Mouse (Mus musculus) megakaryocyte, adult 5-6 weeks (primary cell): ENCODE measurements around the gene Gemin2. TPM values are rescaled to one million over a fixed set of nuclear protein-coding genes. Genes with fewer than 3 reads are reported as not detected.
"Not testable (repeated sequence)": the region's sequence is repeated elsewhere in the genome, so short reads cannot be mapped to it uniquely, and the experiment has no call there.

Source experiments
- ATAC-seq: 2 replicates; pipeline ENCODE4 v1.8.0; 2016; ENCODE audit warnings: mild to moderate bottlenecking, inconsistent platforms; ENCODE audit not compliant: poor library complexity, severe bottlenecking
- total RNA-seq, 2 experiments: library from RNA; stranded (forward) in 1 of 2; stranded (reverse) in 1 of 2; fragments of 153-499, 151-499 nt in 1 of 2; fragments of 221-1000, 200-1000 nt in 1 of 2; gene quantifications; 2 replicates each; pipeline versions ENCODE4 v1.2.3 to v1.2.4; 2015 to 2017

The Gemin2 gene
- 10.1 and 14.3 TPM in 2 replicates for total RNA-seq (2015)
- 9.3 and 10.7 TPM in 2 replicates for total RNA-seq (2017)

DNA sequence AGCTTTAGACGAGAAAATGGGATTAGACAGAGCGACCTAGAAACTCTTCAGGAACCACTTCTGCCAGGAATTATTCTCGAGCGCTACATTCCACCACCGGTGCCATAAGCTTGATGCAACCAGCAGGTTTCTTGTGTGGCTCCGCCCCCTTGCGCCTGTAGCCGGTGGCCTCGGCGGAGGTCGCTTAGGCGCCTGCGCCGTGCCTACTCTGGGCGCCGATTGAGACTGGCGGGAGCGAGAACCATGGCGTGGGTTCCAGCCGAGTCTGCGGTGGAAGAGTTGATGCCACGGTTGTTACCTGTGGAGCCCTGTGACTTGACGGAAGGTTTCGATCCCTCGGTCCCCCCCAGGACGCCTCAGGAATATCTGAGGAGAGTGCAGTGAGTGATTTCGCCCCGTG, at the start of gene Gemin2:
TSS of gene Gemin2 (plus strand) at position 160 of the 400 bp plus-strand sequence.
- peak; percentile 76 for ATAC-seq

- peak; percentile 71 for ATAC-seq
Observed at GRCm38 (mm10) chr12:58964583-58964982, 48.6 kb upstream of the Gemin2 start.

GRCm38 (mm10) chr12:58976966-58977365, 36.2 kb upstream of the Gemin2 start:
- no peak for ATAC-seq

GRCm38 (mm10) chr12:58981178-58981661, 32.0 kb upstream of the Gemin2 start:
- ATAC-seq: not testable (repeated sequence)

GRCm38 (mm10) chr12:58985766-58986165, 27.4 kb upstream of the Gemin2 start:
- no peak for ATAC-seq

DNA sequence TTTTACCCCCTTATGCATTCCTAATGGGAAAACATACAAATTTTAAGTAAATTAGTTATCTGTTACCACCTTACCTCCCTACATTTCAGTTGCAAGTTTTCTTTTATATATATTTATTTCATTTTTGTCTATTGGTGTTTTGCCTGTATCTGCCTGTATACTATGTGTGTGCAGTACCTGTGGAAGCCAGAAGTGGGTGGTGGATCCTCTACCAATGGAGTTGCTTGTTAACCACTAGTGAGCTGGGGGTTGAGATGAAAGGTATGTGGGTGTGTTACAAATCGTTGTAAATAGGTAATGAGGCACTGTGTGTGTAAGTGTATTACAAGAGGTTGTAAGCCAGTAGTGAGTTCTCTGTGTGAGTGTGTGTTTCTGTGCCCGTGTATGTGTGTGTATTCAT, 2.7 kb upstream of the Gemin2 start:
- ATAC-seq: no peak

DNA sequence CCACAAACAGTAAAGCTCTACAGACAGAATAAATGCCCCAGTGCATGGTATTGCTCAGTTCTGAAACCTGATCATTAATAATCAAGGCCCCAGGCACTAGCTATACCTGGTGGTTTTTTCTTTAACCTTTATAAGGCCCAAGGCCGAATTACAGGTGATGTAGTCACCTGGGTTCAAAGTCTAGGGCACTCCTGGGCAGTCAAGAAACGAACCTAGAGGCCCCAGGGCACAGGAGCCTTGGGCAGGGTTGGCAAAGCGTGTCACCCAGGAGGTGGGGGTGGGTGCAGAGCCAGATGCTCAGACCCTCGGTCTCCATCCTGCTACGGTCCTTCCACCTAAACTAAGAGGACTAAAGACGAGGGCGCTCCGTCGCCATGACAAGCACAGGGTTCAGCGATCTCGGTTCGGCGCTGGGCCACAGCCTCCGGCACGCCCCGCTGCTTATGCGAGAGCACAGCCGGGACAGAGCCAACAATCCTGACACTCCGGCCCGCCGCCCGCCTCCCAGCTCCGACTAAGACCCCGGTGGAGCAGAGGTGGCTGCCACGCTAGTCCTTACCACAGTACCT, 1.8 kb upstream of the Gemin2 start:
- no peak; the same call in 1 of the 2 replicates for ATAC-seq

DNA sequence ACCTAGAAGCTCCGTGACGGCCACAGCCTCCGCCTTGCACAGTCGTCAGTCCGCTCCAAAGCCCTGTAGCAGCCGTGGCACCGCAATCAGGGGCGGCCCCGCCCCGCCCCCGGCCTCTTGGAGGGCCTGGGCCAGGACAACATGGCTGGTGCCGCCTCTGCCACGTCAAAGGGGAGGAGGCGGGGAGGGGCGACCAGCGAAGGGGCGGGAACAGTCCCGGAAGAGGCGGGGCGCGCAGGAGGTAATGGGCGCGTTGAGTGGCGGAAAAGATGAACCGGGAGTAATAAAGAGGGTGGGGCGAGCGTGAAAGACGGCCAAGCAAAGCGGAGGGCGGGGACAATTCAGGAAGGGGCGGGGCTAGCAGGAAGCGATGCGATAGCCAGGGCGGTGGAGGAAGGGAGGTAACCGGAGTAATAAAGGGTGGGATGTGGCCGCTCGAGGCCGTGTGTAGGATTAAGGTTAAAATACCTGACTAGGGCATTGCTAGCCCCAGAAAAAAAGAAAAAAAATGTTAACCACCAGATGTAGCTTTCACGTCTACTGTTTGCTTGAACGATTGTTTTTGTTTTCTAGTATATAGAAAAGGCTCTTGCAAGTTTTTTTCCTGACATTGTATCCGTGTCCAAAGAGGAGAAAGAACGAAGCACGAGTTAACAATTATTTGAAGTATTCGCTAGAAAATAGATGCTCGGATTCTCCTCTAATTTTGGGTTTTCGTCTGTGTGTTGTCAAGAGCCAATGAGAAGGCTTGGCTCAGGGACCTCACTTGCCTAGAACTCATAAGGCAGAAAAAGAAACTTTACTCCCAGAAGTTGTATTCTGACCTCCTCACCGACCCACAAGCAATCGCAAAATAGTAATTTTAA, 1.1 kb upstream of the Gemin2 start, which contains the start of gene Sec23a:
TSS of gene Sec23a (minus strand) at position 174 of the 866 bp plus-strand sequence.
- peak; percentile 85 for ATAC-seq

DNA sequence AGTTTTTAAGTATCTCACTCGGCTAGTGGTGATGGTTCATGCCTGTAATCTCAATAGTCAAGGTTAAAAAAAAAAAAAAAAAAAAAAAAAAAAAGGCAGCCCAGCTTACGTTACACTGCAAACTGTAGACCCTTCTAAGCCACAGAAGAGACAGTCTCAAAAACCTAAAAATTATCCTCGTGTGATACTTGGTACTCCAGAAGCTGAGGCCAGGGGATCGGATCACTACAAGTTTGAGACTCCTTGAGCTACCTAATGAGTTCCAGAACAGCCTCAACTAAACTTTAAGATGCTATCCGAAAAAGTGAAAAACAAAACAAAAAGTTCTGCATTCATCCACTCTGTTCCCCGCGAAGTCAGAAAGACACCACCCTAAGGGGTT, 492 bp upstream of the Gemin2 start:
- ATAC-seq: no peak

- ATAC-seq: no peak
Observed at GRCm38 (mm10) chr12:59017970-59018369, 4.8 kb downstream of the Gemin2 start.

DNA sequence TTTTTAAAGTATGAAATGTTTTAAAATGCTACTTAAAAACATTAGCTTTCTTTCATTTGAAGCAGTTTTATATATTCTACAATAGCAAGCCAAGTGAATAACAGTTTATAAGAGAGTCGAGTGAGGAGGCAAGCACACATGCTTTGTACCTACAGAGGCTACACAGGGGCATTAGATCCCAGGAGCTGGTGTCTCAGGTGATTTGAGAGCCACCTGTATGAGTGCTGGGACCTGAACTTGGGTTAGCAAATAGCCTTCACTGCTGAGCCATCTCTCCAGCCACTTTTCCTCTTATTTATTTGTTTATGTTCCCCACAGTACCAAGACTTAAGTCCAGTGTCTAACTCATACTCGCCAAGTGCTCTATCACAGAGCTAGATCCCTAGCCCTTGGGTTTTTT, 6.7 kb downstream of the Gemin2 start:
- ATAC-seq: no peak

GRCm38 (mm10) chr12:59021306-59021705, 8.1 kb downstream of the Gemin2 start:
- peak; percentile 72 for ATAC-seq

- peak; percentile 72 for ATAC-seq
Observed at GRCm38 (mm10) chr12:59032101-59032500, 18.9 kb downstream of the Gemin2 start.

DNA sequence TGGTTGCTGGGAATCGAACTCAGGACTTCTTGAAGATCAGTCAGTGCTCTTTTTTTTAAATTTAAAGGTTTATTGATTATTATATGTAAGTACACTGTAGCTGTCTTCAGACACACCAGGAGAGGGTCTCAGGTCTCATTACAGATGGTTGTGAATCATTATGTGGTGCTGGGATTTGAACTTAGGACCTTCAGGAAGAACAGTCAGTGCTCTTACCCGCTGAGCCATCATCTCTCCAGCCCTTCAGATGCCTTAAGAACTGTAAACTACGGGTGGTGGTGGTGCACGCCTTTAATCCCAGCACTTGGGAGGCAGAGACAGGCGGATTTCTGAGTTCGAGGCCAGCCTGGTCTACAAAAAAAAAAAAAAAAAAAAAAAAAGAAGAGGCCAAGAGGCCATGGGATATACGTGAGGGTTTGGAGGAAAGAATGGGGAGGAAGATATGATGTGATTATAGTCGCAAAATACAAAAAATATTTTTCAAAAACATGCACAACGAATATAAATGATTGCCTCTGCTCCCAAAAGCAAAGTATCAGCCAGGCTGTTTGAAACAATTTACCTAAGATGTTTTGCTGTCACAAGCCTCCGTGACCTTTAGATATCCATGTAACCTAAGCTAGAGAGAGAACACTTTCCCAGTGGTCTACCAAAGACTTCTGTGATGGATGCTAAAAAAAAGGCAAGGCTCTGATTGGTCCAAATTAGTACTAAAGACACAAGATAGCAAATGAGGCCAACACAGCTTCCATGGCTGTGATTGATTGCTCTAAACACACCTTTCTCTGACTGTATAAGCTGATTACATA, 26.2 kb downstream of the Gemin2 start:
- ATAC-seq: no peak

GRCm38 (mm10) chr12:59039971-59040844, 27.0 kb downstream of the Gemin2 start:
- peak; percentile 75 for ATAC-seq

DNA sequence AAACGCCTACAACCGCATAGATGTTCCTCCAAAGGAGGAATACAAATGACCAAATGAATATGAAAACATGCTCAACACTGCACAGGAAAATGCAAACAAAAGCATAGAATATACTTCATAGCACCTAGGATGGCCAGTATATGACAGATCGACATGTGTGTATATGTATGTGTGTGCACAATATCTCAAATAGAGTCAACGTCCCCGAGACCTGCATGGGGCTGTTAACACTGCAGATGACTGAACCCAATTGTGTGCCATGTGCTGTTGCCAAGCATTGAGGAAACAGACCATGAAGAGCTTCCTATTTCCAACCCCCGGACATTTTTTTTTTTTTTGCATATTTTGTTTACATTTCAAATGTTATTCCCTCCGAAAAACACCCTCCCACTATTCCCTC, 27.7 kb downstream of the Gemin2 start:
- ATAC-seq: peak; percentile 25; the same call in 1 of the 2 replicates

GRCm38 (mm10) chr12:59052470-59052869, 39.3 kb downstream of the Gemin2 start:
- ATAC-seq: no peak

DNA sequence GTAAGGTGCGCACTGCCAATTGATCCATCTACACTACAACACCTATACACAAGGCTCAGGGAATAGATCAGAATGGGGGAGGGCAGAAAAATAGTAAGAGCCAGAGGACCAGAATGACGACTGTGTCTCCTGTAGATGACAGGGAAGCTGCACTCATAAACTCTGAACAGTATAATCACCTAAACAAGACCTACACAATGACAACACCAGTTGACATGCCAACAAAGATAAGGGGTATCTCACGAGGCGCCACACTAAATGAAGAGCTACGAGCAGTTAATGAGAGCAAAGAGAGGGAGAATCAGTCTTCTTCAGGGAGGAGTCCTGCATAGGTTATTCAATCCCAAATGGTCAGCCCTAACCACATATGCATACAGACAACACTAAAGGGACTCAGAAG, 40.0 kb downstream of the Gemin2 start:
- ATAC-seq: no peak

DNA sequence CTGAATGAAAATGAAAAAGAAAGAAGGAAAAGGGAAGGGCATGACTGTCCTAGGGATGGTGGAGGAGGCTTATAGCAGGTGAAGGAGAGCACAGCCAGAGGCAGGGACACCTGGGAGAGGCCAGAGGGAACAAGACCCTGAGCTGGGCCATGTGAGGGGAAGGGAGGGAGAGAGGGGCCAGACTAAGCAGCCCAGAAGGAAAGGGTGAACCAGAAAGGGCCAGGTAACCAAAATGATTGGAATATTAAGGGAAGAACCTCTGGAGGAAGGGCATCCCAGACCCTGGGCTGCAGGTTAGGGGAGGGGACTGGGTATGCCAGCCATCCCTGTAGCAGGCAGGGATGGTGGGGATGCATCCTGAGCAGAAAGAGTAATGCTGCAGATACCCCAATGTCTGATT, 40.8 kb downstream of the Gemin2 start:
- no peak for ATAC-seq

GRCm38 (mm10) chr12:59055196-59055850, 42.1 kb downstream of the Gemin2 start:
- no peak for ATAC-seq
